Mouse (Mus musculus) adrenal gland, postnatal 25 days (tissue): ENCODE measurements around the gene Syne4. TPM values are rescaled to one million over a fixed set of nuclear protein-coding genes. Genes with fewer than 3 reads are reported as not detected.

Experiments
- DNase-seq: peaks from one replicate; pipeline ENCODE4 v3.0.0; 2021; ENCODE audit warnings: mixed read lengths
- long read RNA-seq: library from polyadenylated mRNA; stranded (forward); transcript quantifications from one replicate; pipeline ENCODE4 v2.0.0, GENCODE M21; 2021
- total RNA-seq: library from RNA; stranded (reverse); gene quantifications from 2 replicates; pipeline ENCODE4 v1.2.3, GENCODE M21; 2021

Gene Syne4
- total RNA-seq, result 29.0 and 41.3 TPM in 2 replicates
- long read RNA-seq, transcript Syne4-201 (8 exons, 1,355 nt), result major isoform, 11 of 23 reads
- long read RNA-seq, partial matches to known transcripts, result 5 of 23 reads
- long read RNA-seq, other reads (novel, unspliced or antisense), result 5 of 23 reads

DNA sequence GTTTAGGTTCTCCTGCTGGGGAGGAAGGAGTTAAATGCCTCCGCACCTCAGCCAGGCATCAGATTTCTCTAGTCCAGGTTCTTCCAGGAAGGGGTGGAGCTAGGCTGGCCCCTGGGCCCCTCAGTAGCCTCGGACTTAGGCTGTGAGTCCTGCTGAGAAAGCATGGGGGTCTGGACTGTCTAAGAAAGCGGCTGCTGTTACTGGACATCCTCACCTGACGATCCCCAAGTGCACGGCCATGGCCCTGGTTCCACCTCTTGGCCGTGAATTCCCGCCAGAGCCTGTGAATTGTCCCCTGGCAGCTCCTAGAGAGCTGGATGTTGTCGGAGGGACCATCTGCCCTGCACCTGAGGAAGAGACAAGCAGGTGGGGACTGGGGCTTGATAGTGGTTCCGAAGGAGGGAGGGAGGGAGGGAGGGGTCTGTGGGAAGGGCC, at the start of gene Syne4:
TSS of gene Syne4 (plus strand) at position 87 of the 435 bp plus-strand sequence.
- no peak for DNase-seq

DNA sequence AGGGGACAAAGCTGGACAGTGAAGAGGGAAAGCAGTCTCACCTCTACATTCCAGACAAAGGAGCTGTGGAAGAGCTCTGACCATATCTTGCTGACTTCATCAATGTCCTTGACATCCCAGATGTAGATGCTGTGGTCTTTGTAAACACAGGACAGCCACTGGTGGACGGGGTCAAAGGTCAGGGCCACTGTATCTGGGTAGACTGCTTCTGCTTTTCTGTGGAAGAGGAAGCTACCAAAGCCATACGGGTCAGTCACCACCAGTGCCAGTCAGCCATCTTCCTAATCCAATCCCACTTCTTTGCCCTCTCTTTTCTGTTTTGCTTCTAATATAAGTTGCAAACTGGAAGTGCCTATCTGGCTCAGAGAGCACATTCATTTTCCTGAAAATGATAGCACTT, 49.6 kb upstream of the Syne4 start:
- DNase-seq, result no peak

DNA sequence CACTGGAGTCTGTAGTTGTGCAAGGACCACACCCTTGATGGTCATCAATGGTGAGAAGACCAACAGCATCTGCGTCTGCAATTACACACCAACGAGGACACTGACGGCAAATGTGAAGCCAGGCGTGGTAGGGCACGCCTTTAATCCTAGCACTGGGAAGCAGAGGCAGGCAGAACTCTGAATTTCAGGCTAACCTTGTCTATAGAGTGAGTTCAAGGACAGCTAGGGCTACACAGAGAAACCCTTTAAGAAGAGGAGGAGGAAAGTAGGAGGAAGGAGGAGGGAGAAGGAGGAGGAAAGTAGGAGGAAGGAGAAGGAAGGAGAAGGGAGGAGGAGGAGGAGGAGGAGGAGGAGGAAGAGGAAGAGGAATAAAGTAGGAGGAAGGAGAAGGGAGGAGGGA, 49.1 kb upstream of the Syne4 start:
- DNase-seq, result no peak

DNA sequence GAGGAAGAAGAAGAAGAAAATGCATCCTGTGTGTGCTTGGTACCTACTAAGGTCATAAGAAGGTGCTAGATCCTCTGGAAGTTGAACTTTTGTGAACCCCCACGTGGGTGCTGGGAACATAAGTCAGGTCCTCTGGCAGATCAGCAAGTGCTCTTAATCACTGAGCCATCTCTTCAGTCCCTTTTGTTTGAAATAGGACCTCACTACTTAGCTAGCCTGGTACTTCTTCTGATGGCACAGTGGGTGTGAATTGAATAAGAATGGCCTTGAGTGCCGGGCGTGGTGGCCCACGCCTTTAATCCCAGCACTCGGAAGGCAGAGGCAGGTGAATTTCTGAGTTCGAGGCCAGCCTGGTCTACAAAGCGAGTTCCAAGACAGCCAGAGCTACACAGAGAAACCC, 48.7 kb upstream of the Syne4 start:
- DNase-seq, result no peak

DNA sequence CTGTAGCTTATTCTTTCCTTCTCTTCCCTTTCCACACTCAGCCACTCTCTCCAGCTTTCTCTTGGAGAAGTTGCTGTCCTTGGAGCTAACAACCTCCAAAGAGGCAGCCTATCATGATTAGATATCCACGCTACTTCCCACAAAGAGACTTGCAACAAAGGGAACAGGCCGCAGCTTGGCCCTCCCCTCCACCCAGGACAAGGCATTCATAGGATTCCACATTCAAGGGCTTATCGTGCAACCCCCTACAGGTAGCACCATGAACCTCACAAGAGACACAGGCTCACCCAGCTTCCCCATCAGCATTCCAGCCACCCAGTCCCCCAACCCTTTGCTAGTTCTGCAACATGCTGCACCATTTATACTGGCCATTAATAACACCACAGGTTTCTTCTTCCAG, 47.8 kb upstream of the Syne4 start:
- no peak for DNase-seq

DNA sequence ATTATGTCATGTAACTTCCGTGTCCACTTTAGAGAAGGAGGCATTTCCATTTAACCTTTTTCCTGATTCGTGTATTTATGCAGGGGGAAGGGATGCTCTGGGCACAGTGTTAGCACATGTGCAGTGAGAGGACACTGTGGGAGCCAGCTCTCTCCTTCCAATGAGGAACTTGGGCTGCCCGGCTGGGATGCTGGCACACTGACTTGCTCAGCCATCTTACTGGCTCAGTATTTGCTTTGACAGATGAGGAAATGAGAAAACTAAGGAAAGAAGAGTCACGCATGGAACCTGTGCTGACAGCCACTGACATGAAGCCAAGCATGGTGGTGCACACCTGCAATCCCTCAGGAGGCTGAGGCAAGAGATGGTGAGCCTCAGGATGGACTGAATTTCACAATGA, 45.0 kb upstream of the Syne4 start:
- DNase-seq, result no peak

DNA sequence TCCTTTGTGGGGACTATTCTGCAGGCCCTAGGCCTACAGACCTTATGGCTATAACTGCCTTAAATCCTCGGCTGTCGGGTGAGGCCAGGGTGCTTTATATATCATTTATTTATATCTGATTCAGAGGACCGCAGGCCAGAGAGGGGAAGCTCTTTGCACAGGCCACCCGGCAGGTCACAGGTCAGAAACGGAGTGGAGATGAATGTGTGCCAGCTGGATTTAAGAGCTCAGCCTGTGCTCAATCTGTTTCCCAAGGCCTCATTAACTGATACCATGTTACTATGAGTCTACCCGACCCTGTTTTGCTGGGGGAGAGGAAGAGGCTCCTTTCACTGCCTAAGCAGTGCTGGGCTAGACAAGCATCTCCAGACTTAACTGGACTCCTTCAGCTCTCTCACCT, 40.2 kb upstream of the Syne4 start:
- DNase-seq, result no peak

DNA sequence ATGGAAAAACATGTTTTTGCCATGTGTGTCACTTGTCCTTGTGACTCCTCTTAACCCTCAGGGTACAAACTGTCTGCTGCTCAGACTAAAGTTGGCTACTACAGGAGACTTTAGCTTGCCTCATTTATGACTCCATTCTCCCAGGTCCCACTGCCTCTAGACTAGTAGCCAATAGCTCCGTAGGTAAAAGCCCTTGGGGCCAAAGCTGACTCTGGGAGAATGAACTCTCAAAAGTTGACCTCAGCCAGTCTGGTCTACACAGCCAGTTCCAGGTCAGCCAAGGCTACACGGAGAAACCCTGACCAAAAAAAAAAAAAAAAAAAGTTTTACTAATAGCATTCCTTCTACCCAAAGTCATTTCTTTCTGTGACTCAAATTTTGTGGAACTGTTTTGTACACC, 35.7 kb upstream of the Syne4 start:
- no peak for DNase-seq

DNA sequence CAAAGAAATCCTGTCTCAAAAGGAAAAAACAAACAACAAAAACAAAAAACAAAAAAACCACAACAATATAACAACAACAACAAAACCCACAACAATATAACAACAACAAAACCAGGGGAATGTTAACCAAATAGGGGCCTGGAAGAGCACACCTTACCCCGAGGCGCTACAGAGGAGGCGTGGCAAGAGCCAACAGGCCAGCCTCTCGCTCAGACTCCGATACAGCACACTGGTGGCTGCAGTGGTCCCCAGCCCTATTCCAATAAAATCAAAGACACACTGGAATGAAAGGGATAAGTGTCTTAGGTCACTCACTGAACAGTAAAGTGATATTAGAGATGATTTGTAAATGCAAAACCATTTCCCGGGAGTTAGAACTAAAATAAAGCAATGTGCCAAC, 35.1 kb upstream of the Syne4 start:
- DNase-seq, result no peak

DNA sequence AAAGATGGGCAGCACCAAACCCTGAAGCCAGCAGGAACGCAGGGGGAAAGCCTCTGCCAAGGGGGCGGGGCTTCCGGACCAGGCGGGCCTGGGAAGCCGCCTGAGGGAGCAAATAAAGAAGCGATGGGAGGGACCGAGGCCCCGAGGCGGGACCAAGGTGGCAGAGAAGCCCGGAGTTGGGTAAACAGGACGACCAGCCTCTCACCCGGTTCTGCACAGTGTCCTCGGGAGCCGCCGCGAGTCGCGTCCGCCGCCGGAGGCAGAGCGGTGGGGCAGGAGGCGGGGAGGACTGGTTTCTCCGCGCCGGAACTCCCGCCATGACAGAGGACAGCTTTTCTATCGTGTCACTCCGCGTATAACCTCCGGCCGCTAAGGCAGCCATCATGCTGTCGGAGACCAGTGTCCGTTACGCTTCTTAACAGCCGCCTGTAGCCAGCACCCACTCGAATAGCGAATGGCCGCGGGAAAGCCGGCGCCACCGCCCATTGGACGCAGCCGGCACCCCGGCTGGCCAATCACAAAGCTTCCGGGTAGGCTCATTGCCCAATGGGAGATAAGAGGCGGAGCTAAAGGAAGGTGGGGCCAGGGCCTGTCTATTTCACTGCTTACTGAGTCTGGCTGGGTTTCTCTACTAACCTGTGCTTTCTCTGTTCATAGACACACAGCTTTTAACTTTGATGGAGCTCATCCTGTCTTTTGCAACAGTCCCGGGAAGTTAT, 34.5 kb upstream of the Syne4 start, which contains the start of the genes Thap8 and Wdr62:
TSS of gene Thap8 (plus strand) at position 144 of the 719 bp plus-strand sequence.
TSS of gene Wdr62 (minus strand) at position 469 of the 719 bp plus-strand sequence.
- DNase-seq, result peak; percentile 90

DNA sequence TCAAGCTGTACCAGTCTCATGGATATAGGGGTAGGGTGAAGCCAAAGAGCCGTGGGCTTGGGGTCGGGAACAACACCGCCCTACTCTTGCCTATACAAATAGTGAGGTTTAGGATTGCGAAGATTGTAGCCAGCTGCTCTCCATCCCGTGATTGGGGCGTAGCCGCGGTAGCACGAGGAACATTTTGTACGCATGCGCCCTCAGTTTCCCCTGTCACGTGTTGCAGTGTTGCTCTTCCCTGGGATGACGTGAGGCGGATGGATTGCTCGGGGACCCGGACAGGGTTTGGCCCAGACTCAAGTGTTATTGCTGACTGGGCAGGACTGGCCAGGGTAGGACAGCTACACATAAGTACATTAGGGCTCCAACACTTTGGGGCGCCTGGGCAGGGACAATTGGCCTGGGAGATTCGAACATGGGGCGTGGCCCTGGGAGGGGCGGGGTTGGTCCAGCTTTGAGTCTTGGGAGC, 33.9 kb upstream of the Syne4 start:
- DNase-seq, result peak; percentile 78

DNA sequence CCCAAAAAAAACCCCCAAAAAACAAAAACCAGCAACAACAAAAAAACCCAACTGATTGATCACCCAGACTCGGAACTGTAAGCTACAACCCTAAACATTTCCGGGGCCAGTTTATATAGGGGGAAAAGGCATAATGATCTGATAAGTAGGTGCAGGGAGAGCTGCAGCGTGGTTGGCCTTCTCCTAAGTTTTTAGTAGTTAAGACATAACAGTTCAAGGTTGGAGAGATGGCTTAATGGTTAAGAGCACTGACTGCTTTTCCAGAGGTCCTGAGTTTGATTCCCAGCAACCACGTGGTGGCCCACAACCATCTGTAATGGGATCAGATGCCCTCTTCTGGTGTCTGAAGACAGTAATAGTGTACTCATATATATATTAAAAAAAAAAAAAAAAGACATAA, 33.1 kb upstream of the Syne4 start:
- DNase-seq, result no peak

DNA sequence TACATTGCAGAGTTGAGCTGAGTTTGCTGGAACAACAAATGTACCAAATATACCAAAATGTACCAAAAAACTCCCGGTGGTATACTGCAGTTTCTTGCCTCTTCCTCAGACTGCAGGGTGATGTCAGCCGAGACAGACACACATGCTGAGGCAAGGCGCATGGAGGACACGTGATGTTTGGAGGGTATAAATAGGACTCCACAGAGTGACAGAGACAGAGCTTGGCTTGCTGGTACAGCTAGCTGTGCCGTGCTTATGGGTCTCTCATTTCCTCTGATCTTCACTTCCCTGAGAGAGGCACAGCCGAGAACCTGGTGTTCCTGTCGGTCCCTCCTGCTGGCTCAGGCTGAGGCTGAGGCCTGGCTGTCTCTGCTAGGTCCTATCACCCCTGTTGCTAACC, 31.9 kb upstream of the Syne4 start:
- no peak for DNase-seq

DNA sequence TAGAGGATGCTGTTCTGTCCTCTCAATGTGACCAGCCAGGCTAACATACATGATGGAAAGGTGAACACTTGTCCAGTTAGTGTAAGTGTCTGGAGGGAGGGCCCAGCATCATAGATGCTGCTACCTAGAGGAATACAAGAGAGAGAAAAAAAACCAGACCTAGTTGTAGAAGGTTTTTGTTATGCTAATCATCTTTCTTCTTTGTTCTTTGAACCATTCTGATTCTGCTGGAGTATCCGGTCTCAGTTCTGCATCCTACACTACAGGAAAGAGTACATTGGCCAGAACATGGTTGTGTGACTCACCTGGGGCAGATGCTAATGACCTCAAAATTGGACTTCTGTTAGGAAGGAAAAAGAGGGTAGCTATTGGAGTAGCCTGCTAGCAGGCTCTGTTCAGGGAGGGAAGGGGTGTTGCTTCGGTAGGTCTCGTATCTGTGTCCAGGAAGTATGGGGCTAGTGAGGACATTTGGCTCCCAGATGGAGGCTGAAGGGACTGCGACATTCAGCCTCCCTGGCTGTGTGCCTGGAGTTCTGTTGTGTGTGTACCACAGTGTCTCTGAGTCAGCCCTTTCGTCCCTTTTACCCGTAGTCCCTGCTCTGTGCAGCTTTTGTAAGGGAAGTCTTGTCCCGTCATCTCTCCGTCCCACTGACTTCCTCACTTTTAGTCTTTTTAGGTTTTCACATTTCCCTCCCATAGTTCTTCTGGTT, 27.8 kb upstream of the Syne4 start:
- DNase-seq, result peak; percentile 52

DNA sequence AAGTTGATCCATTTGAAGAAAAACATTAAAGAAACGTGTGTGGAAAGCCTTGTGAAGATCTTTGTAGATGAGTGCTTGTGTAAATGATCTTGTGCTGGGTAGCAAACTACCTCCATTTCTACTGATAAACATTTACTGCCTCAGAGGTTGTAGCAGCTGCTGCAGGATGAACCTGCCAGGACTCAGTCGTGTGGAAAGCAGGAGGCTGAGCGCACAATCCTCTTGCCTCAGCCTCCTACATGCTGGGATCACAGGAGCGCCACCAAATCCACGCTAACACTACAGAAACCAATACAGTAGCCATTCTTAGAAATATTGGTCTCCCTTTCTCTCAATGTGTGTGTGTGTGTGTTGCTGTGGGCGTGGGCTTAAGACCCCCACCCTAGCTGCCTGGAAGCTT, 26.6 kb upstream of the Syne4 start:
- no peak for DNase-seq

DNA sequence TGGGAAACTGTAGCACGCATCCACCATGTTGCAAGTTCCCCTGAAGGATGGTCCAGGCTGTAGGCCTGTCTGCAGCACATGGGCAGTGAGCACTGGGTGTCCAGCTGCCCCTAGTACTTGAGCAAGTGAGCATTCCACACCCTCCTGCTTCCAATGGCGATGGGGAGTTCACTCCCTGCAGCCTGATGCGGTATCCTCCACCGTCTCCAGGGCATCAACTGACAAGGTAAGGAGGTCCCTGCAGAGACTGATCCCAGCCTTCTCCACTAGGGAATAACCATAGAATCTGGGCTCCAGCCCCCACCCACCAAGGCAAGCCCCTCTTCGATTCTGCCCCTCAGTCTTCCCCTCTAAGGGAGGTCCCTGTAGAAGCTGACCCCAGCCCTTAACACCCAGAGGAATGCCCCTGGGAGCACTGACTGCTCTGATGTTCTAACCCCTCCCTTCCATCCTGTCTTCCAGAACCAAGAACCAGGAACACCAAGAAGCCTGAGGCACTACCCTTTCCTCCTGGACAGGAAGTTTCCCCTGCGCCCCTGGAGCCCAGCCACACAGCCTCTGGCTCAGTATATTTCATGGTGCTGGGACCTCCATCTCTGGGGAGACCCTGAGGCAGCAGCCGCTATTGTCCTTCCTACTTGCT, 25.4 kb upstream of the Syne4 start:
- no peak for DNase-seq

DNA sequence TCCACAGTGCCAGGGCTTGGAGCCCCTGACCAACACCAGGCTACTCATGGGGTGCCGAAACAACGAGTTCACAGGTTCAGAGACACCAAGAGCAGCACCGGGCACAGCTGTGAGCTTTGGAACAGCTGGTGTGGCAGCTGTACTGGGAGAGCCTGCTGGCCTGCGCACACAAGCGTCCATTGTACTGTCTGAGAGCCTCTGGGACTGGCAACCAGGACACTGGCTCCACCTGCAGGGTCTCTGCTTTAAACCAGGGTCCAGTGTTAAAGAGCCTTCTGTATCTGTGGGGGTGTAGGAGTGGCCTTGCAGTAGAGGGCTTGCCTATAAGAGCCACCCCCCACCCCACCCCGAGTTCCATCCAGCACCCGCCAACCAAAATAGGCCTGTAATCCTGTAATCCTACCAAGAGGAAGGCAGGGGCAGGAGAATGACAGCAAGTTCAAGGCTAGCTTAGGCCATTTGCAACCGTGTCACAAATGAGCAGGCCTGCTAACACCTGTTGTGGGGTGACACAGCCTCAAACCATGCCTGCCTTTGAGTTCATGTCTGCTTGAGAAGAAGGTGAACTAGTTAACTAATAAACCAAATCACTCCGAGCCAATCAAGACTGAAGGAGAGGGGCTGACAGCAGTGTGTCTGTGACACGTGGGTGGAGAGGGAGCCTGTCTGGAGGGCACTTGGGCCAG, 24.8 kb upstream of the Syne4 start:
- no peak for DNase-seq

DNA sequence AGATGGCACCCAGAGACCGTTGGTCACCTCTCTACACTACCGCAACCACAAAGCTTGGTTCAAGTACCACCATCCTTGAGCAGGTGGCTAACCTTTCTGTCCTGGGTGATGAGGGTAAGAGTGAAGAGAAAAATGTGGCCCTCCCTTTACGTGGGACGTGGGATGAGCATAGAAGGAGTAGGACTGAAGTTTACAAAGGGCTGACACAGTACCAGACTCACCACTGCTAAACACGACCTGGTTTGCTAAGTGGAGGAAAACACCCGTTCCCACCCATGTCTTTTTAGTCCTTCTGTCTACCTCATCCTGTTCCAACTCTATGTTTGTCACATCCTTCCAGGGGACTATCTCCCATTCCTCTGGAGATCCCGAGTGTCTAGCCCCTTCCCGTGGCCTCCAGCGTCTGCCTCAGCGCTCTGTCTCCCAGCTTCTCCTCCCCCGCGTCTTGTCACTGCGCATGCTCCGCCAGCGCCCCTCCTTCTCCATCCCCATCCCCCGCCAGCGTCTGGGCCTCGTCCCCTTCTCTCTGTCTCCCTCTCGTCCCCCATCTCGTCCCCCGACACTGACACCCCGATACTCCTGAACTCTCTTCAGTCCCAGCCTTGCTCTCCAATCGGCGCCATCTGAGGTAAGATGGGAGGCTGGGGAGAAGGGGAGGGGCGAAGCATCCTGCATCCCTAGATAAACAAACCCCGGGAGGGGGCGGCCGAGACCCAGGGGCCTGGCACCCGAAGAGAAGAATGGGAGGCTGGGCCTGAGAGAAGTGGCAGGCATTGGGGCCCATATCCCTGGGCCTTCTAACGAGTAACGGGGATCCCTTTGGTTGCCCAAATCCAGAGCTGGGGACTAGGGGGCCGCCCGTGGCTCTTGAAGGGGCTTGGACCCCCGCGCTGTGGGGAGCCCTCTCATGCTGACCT, 23.1 kb upstream of the Syne4 start, which contains the start of gene Clip3:
TSS of gene Clip3 (plus strand) at position 514 of the 917 bp plus-strand sequence.
- DNase-seq, result peak; percentile 67

DNA sequence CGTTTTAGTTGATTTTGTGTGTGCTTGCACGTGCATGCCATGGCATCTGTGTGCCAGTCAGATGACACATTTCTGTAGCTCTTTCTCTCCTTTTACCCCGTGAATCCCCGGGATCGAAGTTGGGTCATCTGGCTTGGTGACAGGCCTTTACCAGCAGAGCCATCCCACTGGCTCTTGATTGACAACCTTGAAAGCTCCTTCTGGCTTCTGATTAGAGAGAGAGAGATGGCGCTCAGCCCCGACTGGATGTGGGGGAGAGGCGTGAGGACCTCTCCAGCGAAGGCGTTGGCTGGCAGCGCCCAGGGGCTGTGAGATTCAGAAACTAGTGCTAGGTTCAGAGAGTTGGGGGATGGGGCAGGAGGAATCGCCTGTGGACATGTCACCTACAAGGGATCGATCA, 20.8 kb upstream of the Syne4 start:
- no peak for DNase-seq

DNA sequence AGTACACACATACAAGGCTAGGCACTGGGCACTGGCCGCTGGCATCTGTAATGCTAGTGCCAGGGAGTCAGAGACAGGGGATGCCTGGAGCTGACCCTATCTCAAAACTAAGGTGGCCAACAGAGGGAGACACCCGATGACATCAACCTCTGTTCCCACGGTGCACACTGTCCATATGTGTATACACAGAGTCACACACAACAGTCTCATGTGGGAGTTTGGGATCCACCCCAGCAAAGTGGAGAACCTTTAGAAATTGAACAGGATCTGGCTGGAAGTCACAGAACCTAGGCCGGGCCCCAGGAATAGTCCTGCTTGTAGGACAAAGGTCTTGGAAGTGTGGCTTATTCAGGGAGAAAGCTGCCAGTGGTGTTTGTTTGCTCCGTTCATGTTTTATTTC, 20.3 kb upstream of the Syne4 start:
- no peak for DNase-seq

DNA sequence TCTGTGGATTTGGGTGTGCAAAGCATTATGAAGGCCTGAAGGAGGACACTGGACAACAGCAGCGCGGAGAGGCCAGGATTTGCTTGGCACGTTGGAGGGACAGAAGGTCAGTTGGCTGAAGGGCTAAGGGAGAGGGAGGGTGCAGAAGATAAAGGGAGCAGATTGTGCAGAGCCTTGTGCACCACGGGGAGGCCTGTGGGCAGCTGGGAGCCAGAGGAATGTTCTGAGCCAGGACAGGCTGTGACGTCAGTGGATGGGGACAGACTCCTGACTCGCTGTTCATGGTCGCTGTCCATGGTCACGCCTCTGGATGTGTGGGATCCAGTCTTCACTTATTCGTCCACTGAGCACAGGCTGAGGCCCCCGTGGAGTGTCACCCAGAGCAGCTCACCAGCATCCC, 19.5 kb upstream of the Syne4 start:
- peak; percentile 63 for DNase-seq
